Mouse (Mus musculus): ENCODE results near the gene Prpf19. TPM values are rescaled to one million over a fixed set of nuclear protein-coding genes. Genes with fewer than 3 reads are reported as not detected.

Gene Prpf19
- total RNA-seq, 4 experiments from 2014 or later = 196 to 220 (median 207) TPM

GRCm38 (mm10) chr19:10936077-10936476, 41.0 kb downstream of the Prpf19 start:
- no peak for DNase-seq (ENCODE audit: low spot score in 2 of 2)

DNA sequence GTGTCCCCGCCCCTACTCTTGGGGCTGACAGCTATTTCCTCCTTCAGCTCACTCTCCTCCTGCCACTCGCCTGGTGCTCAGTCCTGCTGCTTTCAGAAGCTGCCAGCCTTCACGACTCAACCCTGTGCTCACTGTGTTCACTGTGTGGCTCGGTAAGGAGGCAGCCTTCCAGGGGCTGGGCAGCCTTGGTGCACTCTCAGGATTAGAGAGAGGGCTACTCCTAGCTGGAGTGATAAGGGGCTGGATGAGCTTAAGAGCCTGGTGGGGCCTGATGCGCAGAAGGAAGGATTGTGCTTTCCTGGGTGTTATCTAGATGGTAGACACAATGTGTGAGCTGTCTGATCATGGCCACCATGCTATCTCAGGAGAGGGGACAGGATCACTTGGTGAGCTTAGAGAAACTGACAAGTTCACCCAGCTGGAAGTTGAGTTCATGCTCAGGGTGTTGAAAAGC, 42.1 kb downstream of the Prpf19 start, which contains the start of gene Ptgdr2:
Ptgdr2 (plus strand) TSS at position 51 of the 454 bp plus-strand sequence.
- no peak for DNase-seq (ENCODE audit: low spot score in 2 of 2)

DNA sequence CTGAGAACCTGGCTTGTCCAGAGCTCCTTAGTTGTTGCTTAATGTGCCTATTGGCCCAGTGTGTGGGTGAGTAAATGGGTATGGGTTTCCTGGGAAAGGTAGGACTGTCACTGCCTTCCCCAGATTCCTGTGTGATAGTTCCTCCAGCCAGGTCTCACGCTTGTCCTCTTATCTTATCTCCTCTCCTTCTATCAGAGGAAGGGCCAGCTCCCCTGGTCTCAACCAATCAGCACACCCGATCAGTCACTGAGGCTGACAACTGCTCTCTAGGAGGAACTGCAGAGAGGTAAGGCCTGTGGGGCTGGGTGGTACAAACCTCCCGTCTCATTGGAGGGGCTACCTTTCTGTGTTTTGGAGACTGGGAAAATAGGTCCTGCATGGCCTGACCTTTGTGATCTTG, 43.7 kb downstream of the Prpf19 start:
- no peak for DNase-seq (ENCODE audit: low spot score in 2 of 2)

DNA sequence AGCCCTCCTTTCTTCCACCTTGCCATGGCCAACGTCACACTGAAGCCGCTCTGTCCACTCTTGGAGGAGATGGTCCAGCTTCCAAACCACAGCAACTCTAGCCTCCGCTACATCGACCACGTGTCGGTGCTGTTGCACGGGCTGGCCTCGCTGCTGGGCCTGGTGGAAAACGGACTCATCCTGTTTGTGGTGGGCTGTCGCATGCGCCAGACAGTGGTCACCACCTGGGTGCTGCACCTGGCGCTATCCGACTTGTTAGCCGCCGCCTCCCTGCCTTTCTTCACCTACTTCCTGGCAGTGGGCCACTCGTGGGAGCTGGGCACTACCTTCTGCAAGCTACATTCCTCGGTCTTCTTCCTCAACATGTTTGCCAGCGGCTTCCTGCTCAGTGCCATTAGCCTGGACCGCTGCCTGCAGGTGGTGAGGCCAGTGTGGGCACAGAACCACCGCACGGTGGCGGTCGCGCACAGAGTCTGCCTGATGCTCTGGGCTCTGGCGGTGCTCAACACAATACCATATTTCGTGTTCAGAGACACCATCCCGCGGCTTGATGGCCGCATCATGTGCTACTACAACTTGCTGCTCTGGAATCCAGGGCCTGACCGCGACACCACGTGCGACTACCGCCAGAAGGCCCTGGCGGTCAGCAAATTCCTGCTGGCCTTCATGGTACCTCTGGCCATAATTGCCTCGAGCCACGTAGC, 45.2 kb downstream of the Prpf19 start:
- peak; percentile 43 to 59 for DNase-seq (ENCODE audit: low spot score in 2 of 2)

GRCm38 (mm10) chr19:10940801-10941457, 45.9 kb downstream of the Prpf19 start:
- DNase-seq (ENCODE audit: low spot score in 2 of 2) = no peak

- no peak for DNase-seq (ENCODE audit: low spot score in 2 of 2)
Observed at GRCm38 (mm10) chr19:10943955-10944354, 48.9 kb downstream of the Prpf19 start.

DNA sequence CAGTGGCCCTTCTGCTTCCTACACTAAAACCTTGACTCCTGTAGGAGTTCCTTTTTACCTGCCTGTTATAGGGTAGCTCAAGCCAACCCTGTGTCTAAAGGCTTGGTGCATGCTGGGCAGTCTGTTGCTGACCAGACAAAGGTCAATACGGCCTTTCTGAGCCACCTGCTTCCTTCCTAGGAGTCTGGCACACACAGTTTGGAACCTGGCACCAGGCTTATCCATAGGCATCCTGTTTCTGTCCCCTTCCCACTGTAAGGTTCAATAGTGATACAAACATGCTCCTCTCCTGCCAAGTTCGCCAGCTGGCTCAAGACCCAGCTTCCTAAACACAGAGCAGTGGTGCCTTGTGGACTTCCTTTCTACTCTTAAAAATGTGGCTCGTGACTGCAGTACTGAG, 51.5 kb downstream of the Prpf19 start:
- no peak for DNase-seq (ENCODE audit: low spot score in 2 of 2)

- no peak for DNase-seq (ENCODE audit: low spot score in 2 of 2)
Observed at GRCm38 (mm10) chr19:10947219-10947618, 52.2 kb downstream of the Prpf19 start.

DNA sequence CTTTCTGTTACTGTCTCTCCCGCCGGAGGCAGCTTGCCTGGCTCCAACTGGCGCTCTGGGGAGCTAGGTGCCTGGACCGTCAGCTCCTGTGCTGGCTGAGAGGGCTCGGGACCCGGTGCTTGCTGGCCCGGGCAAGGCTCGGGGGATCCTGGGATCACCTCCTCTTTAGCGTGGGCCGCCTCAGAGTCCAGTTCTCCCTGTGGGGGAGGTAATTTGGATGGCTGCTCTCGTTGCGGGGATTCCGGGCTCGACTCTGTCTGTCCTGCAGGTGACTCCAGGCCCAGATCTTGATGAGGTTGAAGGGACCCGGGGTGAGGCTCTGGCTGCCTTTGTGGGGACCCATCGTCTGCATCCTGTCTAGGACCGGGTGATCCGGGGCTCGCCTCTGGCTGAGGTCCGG, 53.4 kb downstream of the Prpf19 start:
- DNase-seq (ENCODE audit: low spot score in 2 of 2) = no peak

- peak; percentile 89 to 95 for DNase-seq (ENCODE audit: low spot score in 2 of 2)
Observed at GRCm38 (mm10) chr19:10949112-10949511, 54.1 kb downstream of the Prpf19 start, which contains the start of gene Ccdc86. Ccdc86 (minus strand) TSS chr19:10949266.

DNA sequence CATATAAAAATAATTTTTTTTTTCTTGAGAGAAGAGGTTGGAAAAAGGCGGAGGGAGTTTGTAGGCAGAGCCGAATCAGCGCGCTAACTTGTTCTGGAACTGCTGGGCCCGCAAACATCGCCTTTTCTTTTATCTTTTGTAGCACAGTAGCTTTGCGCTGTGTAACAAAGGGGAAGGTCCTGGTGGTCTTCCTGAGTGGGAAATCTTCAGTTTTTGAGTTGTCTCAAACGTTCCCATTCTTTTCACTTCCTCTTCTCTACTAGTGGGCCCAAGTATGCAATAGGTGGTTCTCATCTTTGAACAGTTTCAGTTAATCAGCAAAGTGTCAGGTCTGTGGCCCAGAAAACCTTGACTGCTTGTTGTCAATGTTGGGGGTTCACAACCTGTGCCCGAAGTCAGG, 54.5 kb downstream of the Prpf19 start:
- no peak for DNase-seq (ENCODE audit: low spot score in 2 of 2)

- peak in 1 of 2 experiments; percentile 33 for DNase-seq (ENCODE audit: low spot score in 2 of 2)
Observed at GRCm38 (mm10) chr19:10952021-10952939, 57.2 kb downstream of the Prpf19 start.

Other genes starting within 250 kb of the Prpf19 start
- gene Pga5, start 217.2 kb upstream of the Prpf19 start, total RNA-seq (2022) = not detected
- gene Vps37c, start 206.5 kb upstream of the Prpf19 start, total RNA-seq (2022) = 10 to 100 TPM; 17.8 to 23.9 (median 20.9) TPM
- under 1 TPM; 0.13 to 0.51 (median 0.43) TPM for gene Cd5, start 156.2 kb upstream of the Prpf19 start, total RNA-seq (2022)
- 1 to 10 TPM; 1.5 to 4.1 (median 2.2) TPM for gene Cd6, start 65.2 kb upstream of the Prpf19 start, total RNA-seq (2022)
- gene Slc15a3, start 55.5 kb upstream of the Prpf19 start, total RNA-seq (2022) = 10 to 100 TPM in 1 of 4 experiments, 1 to 10 TPM in 3; 1.2 to 11.7 (median 3.9) TPM
- 100 to 1,000 TPM; 218 to 239 (median 228) TPM for gene Tmem132a, start 25.3 kb upstream of the Prpf19 start, total RNA-seq (2022)
- gene Tmem109, start 13.2 kb upstream of the Prpf19 start, total RNA-seq (2022) = 10 to 100 TPM; 45.0 to 48.1 (median 45.5) TPM
- gene Zp1, start 25.4 kb downstream of the Prpf19 start, total RNA-seq (2022) = 1 to 10 TPM in 1 of 4 experiments, under 1 TPM in 1, not detected in 2; 0.19 to 1.5 TPM
- under 1 TPM in 2 of 4 experiments, not detected in 2; 0.17 to 0.19 TPM for gene Ptgdr2, start 41.9 kb downstream of the Prpf19 start, total RNA-seq (2022)
- 1 to 10 TPM; 7.2 to 8.2 (median 7.7) TPM for gene Ccdc86, start 54.0 kb downstream of the Prpf19 start, total RNA-seq (2022)
- gene Ms4a10, start 79.4 kb downstream of the Prpf19 start, total RNA-seq (2022) = not detected
- gene Ms4a15, start 98.0 kb downstream of the Prpf19 start, total RNA-seq (2022) = 1 to 10 TPM in 1 of 4 experiments, not detected in 3; 1.1 TPM
- not detected for gene Ms4a18, start 122.8 kb downstream of the Prpf19 start, total RNA-seq (2022)
- gene Ms4a8a, start 185.9 kb downstream of the Prpf19 start, total RNA-seq (2022) = under 1 TPM in 1 of 4 experiments, not detected in 3; 0.46 TPM
- gene 1700017D01Rik, start 235.6 kb downstream of the Prpf19 start, total RNA-seq (2022) = not detected